Mouse (Mus musculus): Measurements from ENCODE around the gene Prkn. TPM values are rescaled to one million over a fixed set of nuclear protein-coding genes. Genes with fewer than 3 reads are reported as not detected.

Prkn gene
- polyA plus RNA-seq, 1 experiment from 2014 or later = 6.6 TPM

GRCm38 (mm10) chr17:10874208-10875187 is 34.3 kb downstream of the Prkn start:
- no peaks in the 10 kb centered on the region for H3K9me3 ChIP-seq (replicated peaks; ENCODE audit: control insufficient read depth, low read length, poor library complexity, severe bottlenecking)
- 90% methylated on average over 7 of the region's 7 CpGs for WGBS
- no peak overlapping the region for H3K9ac ChIP-seq (ENCODE audit: low read depth, low read length)

GRCm38 (mm10) chr17:10878986-10879385 is 38.8 kb downstream of the Prkn start:
- no peaks in the 10 kb centered on the region for H3K27me3 ChIP-seq (ENCODE audit: control insufficient read depth, insufficient read depth, low read depth, low read length)
- no peaks in the 10 kb centered on the region for H3K36me3 ChIP-seq (ENCODE audit: control insufficient read depth, insufficient read depth, low read length)
- H3K4me2 ChIP-seq (ENCODE audit: low read length) = no peak overlapping the region
- H3K27ac ChIP-seq (ENCODE audit: low read length) = no peak overlapping the region
- no peak overlapping the region for H3K9ac ChIP-seq (ENCODE audit: low read depth, low read length)
- no peak for ATAC-seq
- no peaks in the 10 kb centered on the region for H3K4me1 ChIP-seq (ENCODE audit: control insufficient read depth, insufficient read depth, low read length)
- 89% methylated on average over 5 of the region's 5 CpGs for WGBS
- no peaks in the 10 kb centered on the region for H3K9me3 ChIP-seq (replicated peaks; ENCODE audit: control insufficient read depth, low read length, poor library complexity, severe bottlenecking)
- H3K4me3 ChIP-seq (ENCODE audit: low read depth, low read length) = no peak overlapping the region

More at GRCm38 (mm10) chr17:10874208-10875187, 34.3 kb downstream of the Prkn start:
- no peak overlapping the region for H3K4me3 ChIP-seq (ENCODE audit: low read depth, low read length)
- no peaks in the 10 kb centered on the region for H3K36me3 ChIP-seq (ENCODE audit: control insufficient read depth, insufficient read depth, low read length)
- no peak overlapping the region for H3K4me2 ChIP-seq (ENCODE audit: low read length)
- no peak overlapping the region for H3K27ac ChIP-seq (ENCODE audit: low read length)
- H3K4me1 ChIP-seq (ENCODE audit: control insufficient read depth, insufficient read depth, low read length) = no peaks in the 10 kb centered on the region
- H3K27me3 ChIP-seq (ENCODE audit: control insufficient read depth, insufficient read depth, low read depth, low read length) = no peaks in the 10 kb centered on the region
- ATAC-seq = no peak

- H3K4me1 ChIP-seq (ENCODE audit: control insufficient read depth, insufficient read depth, low read length) = no peaks in the 10 kb centered on the region
- no peak overlapping the region for H3K27ac ChIP-seq (ENCODE audit: low read length)
- H3K36me3 ChIP-seq (ENCODE audit: control insufficient read depth, insufficient read depth, low read length) = no peaks in the 10 kb centered on the region
- no peaks in the 10 kb centered on the region for H3K9me3 ChIP-seq (replicated peaks; ENCODE audit: control insufficient read depth, low read length, poor library complexity, severe bottlenecking)
- H3K4me3 ChIP-seq (ENCODE audit: low read depth, low read length) = no peak overlapping the region
- ATAC-seq = no peak
- no peaks in the 10 kb centered on the region for H3K27me3 ChIP-seq (ENCODE audit: control insufficient read depth, insufficient read depth, low read depth, low read length)
- H3K9ac ChIP-seq (ENCODE audit: low read depth, low read length) = no peak overlapping the region
- H3K4me2 ChIP-seq (ENCODE audit: low read length) = no peak overlapping the region
- 77% methylated on average over 1 of the region's 1 CpGs for WGBS
These were observed 42.1 kb downstream of the Prkn start for GRCm38 (mm10) chr17:10882260-10882659.

DNA sequence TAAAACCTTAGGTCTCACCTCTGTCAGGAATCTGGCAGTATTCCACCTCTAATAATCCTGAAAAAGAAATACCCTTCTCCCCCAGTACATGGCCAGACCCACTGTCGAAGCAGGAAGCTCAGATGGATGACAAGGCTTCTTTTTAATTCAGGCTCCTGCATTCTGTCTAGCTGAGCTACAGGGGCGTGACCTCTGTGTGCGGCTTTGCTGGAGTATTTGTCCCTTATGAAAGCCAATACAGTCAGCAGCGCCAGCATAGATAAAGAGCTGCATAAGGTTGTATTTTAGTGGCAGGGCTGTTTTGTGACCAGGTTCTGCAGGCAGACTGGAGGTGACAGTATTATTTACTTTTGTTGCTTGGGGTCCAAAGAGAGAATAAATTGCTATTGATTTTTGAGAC is 47.7 kb downstream of the Prkn start:
- whole genome bisulfite sequencing = 21% methylated on average over 4 of the region's 4 CpGs
- H3K9ac ChIP-seq (ENCODE audit: low read depth, low read length) = no peak overlapping the region
- ATAC-seq = no peak
- H3K27me3 ChIP-seq (ENCODE audit: control insufficient read depth, insufficient read depth, low read depth, low read length) = no peaks in the 10 kb centered on the region
- no peaks in the 10 kb centered on the region for H3K36me3 ChIP-seq (ENCODE audit: control insufficient read depth, insufficient read depth, low read length)
- H3K4me1 ChIP-seq (ENCODE audit: control insufficient read depth, insufficient read depth, low read length) = 0 out of 2 replicates have a peak, but pooled peaks cover 2% of the 10 kb centered on the region
- H3K4me2 ChIP-seq (ENCODE audit: low read length) = no peak overlapping the region
- H3K27ac ChIP-seq (ENCODE audit: low read length) = no peak overlapping the region
- no peak overlapping the region for H3K4me3 ChIP-seq (ENCODE audit: low read depth, low read length)
- H3K9me3 ChIP-seq (replicated peaks; ENCODE audit: control insufficient read depth, low read length, poor library complexity, severe bottlenecking) = no peaks in the 10 kb centered on the region

DNA sequence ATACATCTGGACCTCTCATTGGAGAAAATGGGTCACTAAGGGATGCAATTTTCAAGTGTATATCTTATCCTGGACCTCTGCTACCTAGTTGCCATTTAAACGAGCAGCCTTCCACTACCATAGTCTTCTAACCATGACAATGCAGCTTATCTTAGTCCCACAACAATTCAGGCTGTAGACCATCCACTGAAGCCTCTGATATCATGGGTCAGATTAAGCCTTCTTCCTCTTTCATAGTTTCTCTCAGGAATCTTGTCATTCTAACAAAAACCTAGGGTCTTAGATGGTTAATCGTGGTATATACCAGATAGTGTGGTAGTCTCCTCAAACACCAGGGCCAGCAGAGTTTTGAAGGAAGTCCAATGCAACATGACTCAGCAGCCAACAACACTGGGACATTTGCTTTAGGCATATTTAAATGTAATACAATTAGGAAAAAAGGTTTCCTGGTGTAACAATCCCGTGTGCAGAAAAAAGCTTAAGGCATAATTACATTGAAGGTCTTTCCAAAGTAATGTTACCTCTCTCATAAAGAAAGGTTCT is 61.6 kb downstream of the Prkn start:
- Histone ChIP-seq H3K36me3 (ENCODE audit: control insufficient read depth, insufficient read depth, low read length) (no peaks in the 10 kb centered on the region), H3K9ac (ENCODE audit: low read depth, low read length) (no peak overlapping the region), H3K27me3 (ENCODE audit: control insufficient read depth, insufficient read depth, low read depth, low read length) (no peaks in the 10 kb centered on the region), H3K4me3 (ENCODE audit: low read depth, low read length) (no peak overlapping the region), H3K4me1 (ENCODE audit: control insufficient read depth, insufficient read depth, low read length) (no peaks in the 10 kb centered on the region), H3K27ac (ENCODE audit: low read length) (no peak overlapping the region), H3K9me3 (replicated peaks; ENCODE audit: control insufficient read depth, low read length, poor library complexity, severe bottlenecking) (no peaks in the 10 kb centered on the region), H3K4me2 (ENCODE audit: low read length) (no peak overlapping the region)
- ATAC-seq = no peak
- WGBS = 87% methylated on average over 3 of the region's 3 CpGs

DNA sequence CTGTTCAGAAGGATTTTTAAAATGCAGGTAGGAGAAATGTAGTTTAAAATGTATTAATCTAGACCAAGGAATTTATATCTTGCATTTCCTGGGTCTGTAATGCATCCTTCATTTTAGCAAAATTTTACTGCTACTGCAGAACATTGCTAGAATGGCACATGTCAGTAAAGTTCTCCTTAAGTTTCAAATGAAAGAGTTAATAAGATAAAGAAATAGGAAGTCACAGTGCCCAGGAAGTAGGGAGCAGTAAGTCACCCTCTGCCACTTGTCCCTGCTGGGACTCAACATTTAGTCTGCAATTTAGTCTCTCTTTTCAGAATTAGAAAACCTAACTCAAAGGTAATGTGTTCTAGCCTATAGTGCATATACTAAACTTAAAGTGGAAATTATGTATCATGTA is 96.5 kb downstream of the Prkn start:
- Histone ChIP-seq H3K9me3 (replicated peaks; ENCODE audit: control insufficient read depth, low read length, poor library complexity, severe bottlenecking) (no peaks in the 10 kb centered on the region), H3K4me2 (ENCODE audit: low read length) (no peak overlapping the region), H3K27me3 (ENCODE audit: control insufficient read depth, insufficient read depth, low read depth, low read length) (no peaks in the 10 kb centered on the region), H3K9ac (ENCODE audit: low read depth, low read length) (no peak overlapping the region), H3K27ac (ENCODE audit: low read length) (no peak overlapping the region), H3K4me1 (ENCODE audit: control insufficient read depth, insufficient read depth, low read length) (no peaks in the 10 kb centered on the region), H3K4me3 (ENCODE audit: low read depth, low read length) (no peak overlapping the region), H3K36me3 (ENCODE audit: control insufficient read depth, insufficient read depth, low read length) (no peaks in the 10 kb centered on the region)
- ATAC-seq = no peak

- Histone ChIP-seq H3K36me3 (ENCODE audit: control insufficient read depth, insufficient read depth, low read length) (no peaks in the 10 kb centered on the region), H3K27me3 (ENCODE audit: control insufficient read depth, insufficient read depth, low read depth, low read length) (no peaks in the 10 kb centered on the region), H3K9ac (ENCODE audit: low read depth, low read length) (no peak overlapping the region), H3K27ac (ENCODE audit: low read length) (no peak overlapping the region), H3K4me3 (ENCODE audit: low read depth, low read length) (no peak overlapping the region), H3K4me1 (ENCODE audit: control insufficient read depth, insufficient read depth, low read length) (no peaks in the 10 kb centered on the region), H3K9me3 (replicated peaks; ENCODE audit: control insufficient read depth, low read length, poor library complexity, severe bottlenecking) (no peaks in the 10 kb centered on the region), H3K4me2 (ENCODE audit: low read length) (no peak overlapping the region)
- peak; percentile 51; the same call in 1 of the 2 replicates for ATAC-seq
- WGBS = 24% methylated on average over 8 of the region's 8 CpGs
These were observed 97.7 kb downstream of the Prkn start for GRCm38 (mm10) chr17:10937844-10938243.

DNA sequence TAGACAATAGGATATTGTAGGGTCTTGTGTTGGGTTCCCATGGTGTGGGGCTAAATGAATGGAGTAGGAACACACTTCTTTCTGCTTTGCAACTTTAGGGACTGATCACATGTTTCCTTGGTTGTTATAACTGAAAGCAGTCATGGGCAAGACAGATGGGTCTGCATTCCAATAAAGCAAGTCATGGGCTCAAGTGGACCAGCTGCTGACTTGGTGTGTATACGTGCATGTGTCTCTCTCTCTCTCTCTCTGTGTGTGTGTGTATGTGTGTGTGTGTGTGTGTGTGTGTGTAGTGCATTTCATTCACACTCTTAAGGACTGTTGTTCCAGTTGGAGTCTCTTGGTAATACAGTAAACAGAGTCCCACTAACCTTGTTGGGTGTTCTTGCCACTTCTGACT is 98.6 kb downstream of the Prkn start:
- Histone ChIP-seq H3K27ac (ENCODE audit: low read length) (no peak overlapping the region), H3K4me2 (ENCODE audit: low read length) (no peak overlapping the region), H3K27me3 (ENCODE audit: control insufficient read depth, insufficient read depth, low read depth, low read length) (no peaks in the 10 kb centered on the region), H3K4me1 (ENCODE audit: control insufficient read depth, insufficient read depth, low read length) (no peaks in the 10 kb centered on the region), H3K9ac (ENCODE audit: low read depth, low read length) (no peak overlapping the region), H3K36me3 (ENCODE audit: control insufficient read depth, insufficient read depth, low read length) (no peaks in the 10 kb centered on the region), H3K9me3 (replicated peaks; ENCODE audit: control insufficient read depth, low read length, poor library complexity, severe bottlenecking) (no peaks in the 10 kb centered on the region), H3K4me3 (ENCODE audit: low read depth, low read length) (no peak overlapping the region)
- ATAC-seq = no peak
- WGBS = 84% methylated on average over 1 of the region's 1 CpGs

DNA sequence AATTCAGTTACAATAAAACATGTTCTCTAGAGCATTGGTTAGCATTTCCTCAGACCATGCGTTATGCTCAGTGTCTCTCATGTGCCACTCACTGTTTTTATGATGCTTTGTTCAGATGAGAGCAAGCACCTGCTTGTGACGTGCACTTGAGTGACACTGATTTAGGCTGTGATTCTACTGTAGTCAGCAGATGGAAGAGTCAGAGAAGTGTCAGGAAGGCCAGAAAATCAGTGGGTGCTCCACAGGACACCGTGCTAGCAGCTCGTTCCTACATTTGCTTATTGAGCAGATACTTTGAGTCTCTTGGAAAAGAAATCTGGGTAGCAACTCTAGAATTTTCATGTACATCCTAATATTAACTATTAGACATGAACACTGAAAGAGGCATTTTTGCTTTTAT is 106.4 kb downstream of the Prkn start:
- Histone ChIP-seq H3K36me3 (ENCODE audit: control insufficient read depth, insufficient read depth, low read length) (no peaks in the 10 kb centered on the region), H3K9ac (ENCODE audit: low read depth, low read length) (no peak overlapping the region), H3K4me1 (ENCODE audit: control insufficient read depth, insufficient read depth, low read length) (no peaks in the 10 kb centered on the region), H3K4me2 (ENCODE audit: low read length) (no peak overlapping the region), H3K27me3 (ENCODE audit: control insufficient read depth, insufficient read depth, low read depth, low read length) (no peaks in the 10 kb centered on the region), H3K9me3 (replicated peaks; ENCODE audit: control insufficient read depth, low read length, poor library complexity, severe bottlenecking) (no peaks in the 10 kb centered on the region), H3K4me3 (ENCODE audit: low read depth, low read length) (no peak overlapping the region), H3K27ac (ENCODE audit: low read length) (no peak overlapping the region)
- WGBS = 67% methylated on average over 4 of the region's 4 CpGs
- ATAC-seq = no peak
